Mouse (Mus musculus) embryonic fibroblast, embryonic 13.5 days (primary cell): ENCODE results near the gene Cpt2. TPM values are rescaled to one million over a fixed set of nuclear protein-coding genes. Genes with fewer than 3 reads are reported as not detected.

Experiments
- H3K27ac ChIP-seq: 2 replicates; pipeline ENCODE4 v1.5.1; 2012; ENCODE audit warnings: low read length, control low read depth, inconsistent platforms; ENCODE audit not compliant: insufficient read depth
- H3K4me1 ChIP-seq: 2 replicates; pipeline ENCODE4 v1.6.1; 2011; ENCODE audit warnings: low read length; ENCODE audit not compliant: control insufficient read depth, insufficient read depth
- H3K4me3 ChIP-seq: 2 replicates; pipeline ENCODE4 v1.5.1; 2011; ENCODE audit warnings: mild to moderate bottlenecking, control low read depth, low read length; ENCODE audit not compliant: insufficient read depth
- CTCF ChIP-seq: IDR thresholded peaks from 2 replicates; pipeline ENCODE4 v1.5.1; 2011; ENCODE audit warnings: mild to moderate bottlenecking, control low read depth, low read length, moderate library complexity, borderline replicate concordance; ENCODE audit not compliant: insufficient read depth
- POLR2A ChIP-seq: IDR thresholded peaks from 2 replicates; pipeline ENCODE4 v1.6.1; 2011; ENCODE audit warnings: low read depth, mild to moderate bottlenecking, control low read depth, low read length, moderate library complexity
- polyA plus RNA-seq: library from polyadenylated mRNA; stranded (reverse); fragments of >200 nt; gene quantifications from 2 replicates; pipeline ENCODE4 v1.2.4, GENCODE M21; 2011; ENCODE audit warnings: low read depth; ENCODE audit not compliant: missing spikeins, insufficient read length

The Cpt2 gene
- polyA plus RNA-seq, 1 experiment, result 51.8 TPM

GRCm38 (mm10) chr4:107881631-107882030, 41.8 kb downstream of the Cpt2 start:
- Histone ChIP-seq H3K27ac (no peak overlapping the region), H3K4me1 (no peaks in the 10 kb centered on the region; the same call in none of the 2 replicates), H3K4me3 (no peak overlapping the region)
- no peak for TF ChIP-seq POLR2A
- no peak for TF ChIP-seq CTCF

- TF ChIP-seq POLR2A (peak; percentile 99), CTCF (no peak; the same call in 1 of the 2 replicates)
- H3K4me3 ChIP-seq, result peak within 1 kb of the TSS; percentile 90
- peak within 1 kb of the TSS; percentile 27; the same call in 1 of the 2 replicates for H3K27ac ChIP-seq
- H3K4me1 ChIP-seq, result no peaks in the 10 kb centered on the region; the same call in none of the 2 replicates
These were observed 44.0 kb downstream of the Cpt2 start, which contains the start of gene Magoh for GRCm38 (mm10) chr4:107879254-107880050. Magoh (plus strand) TSS chr4:107879755.

GRCm38 (mm10) chr4:107864866-107865265, 58.5 kb downstream of the Cpt2 start:
- H3K27ac ChIP-seq, result peak overlapping the region; percentile 30; the same call in 1 of the 2 replicates
- no peak overlapping the region for H3K4me3 ChIP-seq
- 0 out of 2 replicates have a peak, but pooled peaks cover 2% of the 10 kb centered on the region for H3K4me1 ChIP-seq
- no peak for TF ChIP-seq CTCF
- TF ChIP-seq POLR2A, result no peak

GRCm38 (mm10) chr4:107858995-107859394, 64.4 kb downstream of the Cpt2 start:
- TF ChIP-seq POLR2A (no peak), CTCF (no peak)
- no peaks in the 10 kb centered on the region for H3K4me1 ChIP-seq
- H3K4me3 ChIP-seq, result no peak overlapping the region
- H3K27ac ChIP-seq, result no peak overlapping the region

- Histone ChIP-seq H3K4me3 (no peak overlapping the region), H3K27ac (no peak overlapping the region)
- TF ChIP-seq CTCF, result no peak
- no peak for TF ChIP-seq POLR2A
These were observed 66.3 kb downstream of the Cpt2 start for GRCm38 (mm10) chr4:107856958-107857686.

More at GRCm38 (mm10) chr4:107856958-107857686, 66.3 kb downstream of the Cpt2 start:
- no peaks in the 10 kb centered on the region for H3K4me1 ChIP-seq

Other genes starting within 250 kb of the Cpt2 start
- not detected in 2 replicates for gene Dmrtb1, start 239.4 kb downstream of the Cpt2 start, polyA plus RNA-seq
- 8.5 and 11.3 TPM in 2 replicates for gene Lrp8, start 121.3 kb downstream of the Cpt2 start, polyA plus RNA-seq
- 90.8 and 121 TPM in 2 replicates for gene Magoh, start 43.9 kb downstream of the Cpt2 start, polyA plus RNA-seq
- gene 0610037L13Rik, start 33.8 kb downstream of the Cpt2 start, polyA plus RNA-seq, result 58.2 and 67.6 TPM in 2 replicates
- not detected in 2 replicates for gene Slc1a7, start 44.7 kb upstream of the Cpt2 start, polyA plus RNA-seq
- gene Podn, start 172.8 kb upstream of the Cpt2 start, polyA plus RNA-seq, result 58.8 and 134 TPM in 2 replicates
- gene Scp2, start 221.4 kb upstream of the Cpt2 start, polyA plus RNA-seq, result 104 and 118 TPM in 2 replicates
- gene Echdc2, start 241.8 kb upstream of the Cpt2 start, polyA plus RNA-seq, result 28.0 and 36.6 TPM in 2 replicates